Mouse (Mus musculus) limb, embryonic 13.5 days (tissue): ENCODE measurements at regions not wholly inside any gene's neighbourhood (a gene's known extent, or its start where the extent isn't known, plus 50 kb on each side); places are given as distances from the start of the nearest gene placed in this dataset.

Experiments
- ATAC-seq: fragments of 200-750 bp; cut with Nextera tagmentation; 2 replicates; pipeline ENCODE4 v1.8.0; 2017; ENCODE audit warnings: low read depth, moderate number of reproducible peaks, moderate TSS enrichment; ENCODE audit not compliant: low FRiP score
- H3K27ac ChIP-seq: fragments of 300-500 bp; sonication (generic); 2 replicates; pipeline ENCODE4 v1.5.1; 2015; ENCODE audit warnings: inconsistent platforms, mild to moderate bottlenecking, moderate library complexity
- H3K27me3 ChIP-seq: fragments of 300-500 bp; sonication (generic); 2 replicates; pipeline ENCODE4 v1.6.1; 2015; ENCODE audit warnings: mild to moderate bottlenecking, inconsistent platforms
- H3K36me3 ChIP-seq: fragments of 300-500 bp; sonication (generic); 2 replicates; pipeline ENCODE4 v1.6.1; 2015; ENCODE audit warnings: inconsistent platforms, mild to moderate bottlenecking, moderate library complexity
- H3K4me1 ChIP-seq: fragments of 300-500 bp; sonication (generic); 2 replicates; pipeline ENCODE4 v1.6.1; 2015; ENCODE audit warnings: inconsistent platforms
- H3K4me2 ChIP-seq: fragments of 300-500 bp; sonication (generic); replicated peaks from 2 replicates; pipeline ENCODE4 v1.6.1; 2015; ENCODE audit warnings: inconsistent platforms, mild to moderate bottlenecking, moderate library complexity
- H3K4me3 ChIP-seq: fragments of 300-500 bp; sonication (generic); 2 replicates; pipeline ENCODE4 v1.5.1; 2015; ENCODE audit warnings: moderate library complexity, mild to moderate bottlenecking, inconsistent platforms
- H3K9ac ChIP-seq: fragments of 300-500 bp; sonication (generic); 2 replicates; pipeline ENCODE4 v1.6.1; 2015; ENCODE audit warnings: mild to moderate bottlenecking, inconsistent platforms
- H3K9me3 ChIP-seq: fragments of 300-500 bp; sonication (generic); 2 replicates; pipeline ENCODE4 v1.6.1; 2016; ENCODE audit warnings: inconsistent platforms
- WGBS: fragments of 180-500 bp; shearing (Covaris S2); methylation state at CpG from one replicate; pipeline ENCODE4 v1.1.7; 2015; 5-methylcytosine and 5-hydroxymethylcytosine counted together

DNA sequence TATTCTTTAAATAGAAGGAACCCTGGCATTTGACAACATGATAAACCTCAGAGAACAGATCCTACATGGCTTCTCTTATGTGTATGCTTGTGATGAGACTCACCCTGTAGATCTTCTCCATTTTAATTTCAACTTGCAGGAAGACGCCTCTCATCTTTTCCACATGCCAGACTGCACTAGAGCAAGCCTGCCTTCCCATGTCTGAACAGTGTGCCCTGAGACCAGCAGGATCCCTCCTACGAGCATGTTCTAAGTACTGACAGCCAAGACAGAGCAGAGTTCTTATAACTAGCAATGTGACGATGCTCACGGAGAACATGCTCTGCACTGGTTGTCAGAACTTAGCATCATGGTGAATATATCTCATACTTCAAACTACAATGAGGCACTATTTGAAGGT lies 277.5 kb upstream of the BB014433 start:
- H3K9ac ChIP-seq, result no peak overlapping the region
- no peaks in the 10 kb centered on the region for H3K27me3 ChIP-seq
- ATAC-seq, result no peak
- no peak overlapping the region for H3K4me2 ChIP-seq
- no peak overlapping the region for H3K27ac ChIP-seq
- 83% methylated on average over 4 of the region's 4 CpGs for WGBS
- H3K9me3 ChIP-seq, result no peaks in the 10 kb centered on the region
- H3K36me3 ChIP-seq, result no peaks in the 10 kb centered on the region
- no peak overlapping the region for H3K4me3 ChIP-seq
- no peaks in the 10 kb centered on the region for H3K4me1 ChIP-seq

DNA sequence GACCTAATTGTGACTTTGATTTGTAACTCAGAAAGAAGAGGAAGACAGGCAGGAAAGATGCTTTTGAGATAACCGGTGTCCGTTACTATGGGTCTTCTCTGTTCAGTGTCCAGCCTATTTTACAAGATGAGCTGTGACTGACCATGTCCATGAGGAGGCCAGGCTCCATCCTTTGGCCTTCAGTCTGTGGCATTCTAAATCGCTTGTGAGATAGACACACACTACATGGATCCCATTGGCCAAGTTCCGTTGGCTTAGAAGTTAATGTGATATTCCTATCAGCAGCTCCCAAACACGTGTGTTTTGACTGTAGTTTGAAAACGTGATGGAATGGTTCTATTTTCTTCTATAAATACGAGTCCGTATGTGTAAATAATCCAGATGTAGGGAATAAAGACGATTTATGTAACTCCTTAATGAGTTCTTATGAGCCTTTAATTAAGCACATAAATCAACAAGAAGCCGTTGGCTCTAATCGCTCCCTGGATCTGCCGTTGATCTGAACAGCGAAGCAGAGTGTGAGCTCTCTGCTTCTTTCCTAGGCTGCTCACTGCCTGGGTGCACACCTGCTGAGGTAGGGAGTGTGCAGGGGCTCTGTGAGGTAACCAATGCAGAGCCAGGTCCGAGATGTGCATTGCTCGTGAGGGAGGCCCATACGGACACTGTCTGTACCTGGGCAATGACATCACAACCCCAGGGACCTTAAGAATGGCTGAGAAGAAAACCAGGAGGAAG lies 272.4 kb upstream of the BB014433 start:
- H3K4me2 ChIP-seq, result no peak overlapping the region
- H3K9ac ChIP-seq, result no peak overlapping the region
- H3K9me3 ChIP-seq, result no peaks in the 10 kb centered on the region
- H3K27ac ChIP-seq, result no peak overlapping the region
- no peaks in the 10 kb centered on the region for H3K36me3 ChIP-seq
- no peak for ATAC-seq
- H3K27me3 ChIP-seq, result no peaks in the 10 kb centered on the region
- H3K4me1 ChIP-seq, result no peaks in the 10 kb centered on the region
- no peak overlapping the region for H3K4me3 ChIP-seq
- WGBS, result 41% methylated on average over 16 of the region's 16 CpGs

DNA sequence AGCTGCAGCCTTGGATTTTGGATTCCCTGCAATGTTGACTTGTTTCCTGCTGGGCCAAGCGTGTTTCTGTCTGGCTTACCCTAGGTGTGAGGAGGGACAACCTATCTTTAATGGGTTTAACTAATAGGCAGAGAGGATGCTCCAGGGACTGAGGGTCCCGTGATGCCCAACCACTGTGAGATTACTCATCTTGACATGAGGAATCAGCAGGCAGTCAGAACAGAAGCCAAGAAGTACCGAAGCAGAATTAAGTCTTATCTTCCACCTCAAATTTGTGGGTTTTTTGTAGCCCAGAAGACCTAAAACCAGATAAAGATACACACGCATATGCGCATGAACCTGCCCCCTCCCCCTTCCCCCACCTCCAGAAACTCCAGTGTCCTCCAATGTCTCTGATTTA lies 267.6 kb upstream of the BB014433 start:
- no peaks in the 10 kb centered on the region for H3K36me3 ChIP-seq
- H3K4me2 ChIP-seq, result no peak overlapping the region
- no peak overlapping the region for H3K4me3 ChIP-seq
- no peak for ATAC-seq
- 84% methylated on average over 5 of the region's 5 CpGs for WGBS
- no peaks in the 10 kb centered on the region for H3K9me3 ChIP-seq
- H3K4me1 ChIP-seq, result no peaks in the 10 kb centered on the region
- H3K9ac ChIP-seq, result no peak overlapping the region
- H3K27ac ChIP-seq, result no peak overlapping the region
- H3K27me3 ChIP-seq, result no peaks in the 10 kb centered on the region

DNA sequence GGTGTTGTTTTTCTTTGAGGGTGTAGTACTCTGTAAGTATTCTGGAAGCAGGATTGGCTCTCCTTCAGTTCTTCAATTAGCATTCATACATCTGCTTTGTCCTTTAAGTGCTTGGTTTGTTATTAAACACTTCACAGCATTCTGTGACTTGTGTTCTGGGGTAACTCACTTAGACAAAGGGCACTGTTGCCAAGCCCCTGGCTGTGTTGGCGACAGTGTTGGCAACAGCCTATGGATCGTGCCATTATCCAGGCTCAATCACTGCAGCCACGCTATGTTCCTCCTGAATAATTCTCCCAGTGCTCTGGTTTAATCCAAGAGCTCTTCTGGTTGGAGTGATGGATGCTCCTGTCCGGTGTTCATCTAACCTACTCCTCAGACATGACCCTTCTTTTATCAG lies 265.6 kb upstream of the BB014433 start:
- Histone ChIP-seq H3K4me3 (no peak overlapping the region), H3K9ac (no peak overlapping the region), H3K4me2 (no peak overlapping the region), H3K4me1 (no peaks in the 10 kb centered on the region), H3K36me3 (no peaks in the 10 kb centered on the region), H3K9me3 (no peaks in the 10 kb centered on the region; the same call in 1 of the 2 replicates), H3K27ac (no peak overlapping the region), H3K27me3 (no peaks in the 10 kb centered on the region)
- 85% methylated on average over 4 of the region's 4 CpGs for WGBS
- ATAC-seq, result no peak

DNA sequence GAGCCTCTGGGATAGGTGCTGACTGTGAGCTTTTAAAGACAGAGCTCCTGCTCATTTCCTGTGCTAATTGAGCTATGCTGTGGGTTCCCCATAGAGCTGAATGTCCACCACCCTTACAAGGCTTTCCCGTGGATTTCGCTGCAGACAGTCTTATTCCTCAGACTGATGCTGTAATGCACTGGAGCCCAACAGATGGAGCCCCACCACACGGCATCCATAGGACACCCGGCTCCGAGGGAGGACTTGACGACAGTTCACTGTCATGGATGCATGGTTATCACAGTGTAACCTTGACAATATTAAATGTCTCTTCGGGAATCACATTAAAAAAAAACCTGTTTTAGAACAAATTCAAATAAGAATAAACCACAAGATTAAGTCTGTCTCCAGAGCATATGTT lies 265.2 kb upstream of the BB014433 start:
- H3K27me3 ChIP-seq, result no peaks in the 10 kb centered on the region
- no peak for ATAC-seq

DNA sequence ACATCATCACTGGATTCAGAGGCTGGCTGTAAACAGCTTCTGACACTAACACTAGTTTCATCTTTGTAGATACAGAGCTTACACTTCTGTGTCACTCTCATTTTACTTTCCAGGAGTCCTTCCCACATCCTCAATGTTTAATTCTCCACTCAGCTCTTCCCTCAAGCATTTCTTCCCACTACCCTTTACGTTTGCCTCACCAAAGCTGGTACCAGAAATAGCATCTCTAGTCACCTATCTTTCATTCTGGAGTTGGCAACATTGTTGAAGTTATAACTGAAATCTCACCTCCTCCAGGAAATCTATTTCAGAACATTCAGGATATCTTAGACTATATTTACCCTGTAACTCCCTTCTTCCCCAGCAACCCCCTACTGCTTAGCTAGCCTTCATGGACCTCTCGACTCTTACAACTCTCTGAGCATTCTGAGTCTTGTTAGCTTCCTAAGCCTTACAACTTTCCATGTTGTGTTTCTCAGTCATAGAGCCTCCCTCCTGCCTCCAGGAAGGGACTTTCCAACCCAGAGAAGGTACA lies 258.3 kb upstream of the BB014433 start:
- Histone ChIP-seq H3K4me2 (no peak overlapping the region), H3K4me1 (no peaks in the 10 kb centered on the region), H3K27ac (no peak overlapping the region), H3K9ac (no peak overlapping the region), H3K27me3 (no peaks in the 10 kb centered on the region), H3K4me3 (no peak overlapping the region), H3K36me3 (no peaks in the 10 kb centered on the region), H3K9me3 (no peaks in the 10 kb centered on the region; the same call in 1 of the 2 replicates)
- 78% methylated on average over 2 of the region's 2 CpGs for WGBS
- no peak for ATAC-seq

More for the DNA sequence above, 265.2 kb upstream of the BB014433 start:
- H3K36me3 ChIP-seq, result no peaks in the 10 kb centered on the region
- no peak overlapping the region for H3K4me3 ChIP-seq
- no peaks in the 10 kb centered on the region for H3K4me1 ChIP-seq
- no peak overlapping the region for H3K4me2 ChIP-seq
- H3K27ac ChIP-seq, result no peak overlapping the region
- 76% methylated on average over 7 of the region's 7 CpGs for WGBS
- no peak overlapping the region for H3K9ac ChIP-seq
- H3K9me3 ChIP-seq, result no peaks in the 10 kb centered on the region; the same call in 1 of the 2 replicates

DNA sequence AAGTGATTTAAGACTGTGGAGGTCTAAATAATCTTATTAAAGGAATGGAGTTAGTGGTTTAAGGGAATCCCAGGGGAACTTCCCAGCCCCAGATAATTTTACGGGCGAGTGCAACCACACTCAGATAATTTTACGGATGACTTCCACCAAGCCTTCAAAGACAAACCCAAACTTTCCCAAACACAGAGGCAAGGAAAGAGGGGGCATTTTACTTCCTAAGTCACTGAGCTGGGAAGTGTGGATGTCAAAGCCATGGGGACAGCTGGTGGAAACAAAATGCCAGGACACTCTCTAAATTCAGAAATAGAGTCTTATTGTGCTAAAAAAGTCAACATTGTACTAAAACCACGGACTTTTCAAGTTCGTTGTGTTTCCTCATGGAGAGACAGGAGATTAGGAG lies 227.9 kb upstream of the BB014433 start:
- Histone ChIP-seq H3K9me3 (no peaks in the 10 kb centered on the region), H3K36me3 (no peaks in the 10 kb centered on the region), H3K27me3 (peaks cover 5% of the 10 kb centered on the region), H3K4me3 (no peak overlapping the region), H3K9ac (no peak overlapping the region), H3K4me1 (no peaks in the 10 kb centered on the region), H3K27ac (no peak overlapping the region), H3K4me2 (no peak overlapping the region)
- ATAC-seq, result no peak
- WGBS, result 42% methylated on average over 5 of the region's 5 CpGs

DNA sequence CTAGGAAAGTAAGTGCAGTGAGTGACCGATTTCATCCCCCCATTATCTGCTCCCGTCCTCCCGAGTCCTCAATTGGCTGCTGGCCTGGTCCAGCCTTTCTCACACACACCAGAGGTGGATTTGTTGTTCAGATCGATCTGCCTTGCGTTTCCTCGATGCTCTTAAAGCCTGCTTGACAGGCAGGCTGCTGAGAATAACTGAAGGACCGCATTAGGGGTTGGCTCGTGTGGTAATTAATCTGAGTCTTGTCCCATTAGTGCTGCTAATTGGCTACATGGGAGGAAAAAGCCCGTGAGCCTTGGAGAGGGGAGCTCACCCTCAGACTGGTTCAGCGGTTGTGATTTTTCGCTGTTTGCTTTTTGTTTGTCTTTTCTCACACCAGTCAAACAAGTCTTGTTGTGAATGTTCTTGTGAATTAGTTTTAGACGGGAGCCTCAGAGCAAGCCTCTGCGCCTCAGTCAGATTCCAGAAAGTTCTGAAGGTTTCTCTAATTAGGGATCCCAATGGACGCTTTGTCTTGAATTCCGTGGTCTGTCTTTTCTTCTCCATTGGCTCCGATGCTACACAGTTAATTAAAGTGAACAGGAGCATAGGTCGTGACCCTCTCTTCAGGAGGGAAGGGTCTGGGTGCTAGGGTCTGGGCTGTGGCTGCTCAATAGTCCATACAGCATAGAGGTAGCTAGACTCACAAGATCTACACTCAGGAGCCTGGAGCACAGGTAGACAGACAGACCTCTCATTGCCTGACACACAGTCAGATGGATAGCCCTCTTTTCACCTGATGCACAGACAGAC lies 226.1 kb upstream of the BB014433 start:
- no peak overlapping the region for H3K4me2 ChIP-seq
- H3K9ac ChIP-seq, result no peak overlapping the region
- no peak for ATAC-seq
- 23% methylated on average over 17 of the region's 17 CpGs for WGBS
- H3K36me3 ChIP-seq, result no peaks in the 10 kb centered on the region
- no peaks in the 10 kb centered on the region for H3K9me3 ChIP-seq
- H3K27me3 ChIP-seq, result peaks cover 5% of the 10 kb centered on the region
- no peak overlapping the region for H3K4me3 ChIP-seq
- H3K27ac ChIP-seq, result no peak overlapping the region
- no peaks in the 10 kb centered on the region for H3K4me1 ChIP-seq

DNA sequence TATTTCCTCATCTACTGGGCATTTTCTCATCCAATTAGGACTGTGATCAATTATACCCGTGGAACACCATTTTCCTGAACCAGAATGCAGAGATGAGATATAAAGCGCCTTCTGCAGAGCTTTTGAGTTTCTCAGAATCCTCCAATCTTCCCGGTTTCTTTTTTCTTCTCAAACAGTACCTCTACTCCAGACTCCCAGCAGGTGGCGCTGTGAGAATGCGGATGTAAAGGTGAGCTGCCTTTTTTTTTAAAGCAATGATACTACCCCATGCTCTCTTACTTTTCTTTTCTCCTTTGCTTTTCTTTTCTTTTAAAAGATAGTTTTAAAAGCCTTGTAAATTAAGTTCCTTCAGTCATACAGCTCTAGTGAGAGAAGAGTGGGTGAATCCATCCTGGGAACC lies 224.4 kb upstream of the BB014433 start:
- no peak overlapping the region for H3K27ac ChIP-seq
- WGBS, result 11% methylated on average over 5 of the region's 5 CpGs
- no peak overlapping the region for H3K4me3 ChIP-seq

DNA sequence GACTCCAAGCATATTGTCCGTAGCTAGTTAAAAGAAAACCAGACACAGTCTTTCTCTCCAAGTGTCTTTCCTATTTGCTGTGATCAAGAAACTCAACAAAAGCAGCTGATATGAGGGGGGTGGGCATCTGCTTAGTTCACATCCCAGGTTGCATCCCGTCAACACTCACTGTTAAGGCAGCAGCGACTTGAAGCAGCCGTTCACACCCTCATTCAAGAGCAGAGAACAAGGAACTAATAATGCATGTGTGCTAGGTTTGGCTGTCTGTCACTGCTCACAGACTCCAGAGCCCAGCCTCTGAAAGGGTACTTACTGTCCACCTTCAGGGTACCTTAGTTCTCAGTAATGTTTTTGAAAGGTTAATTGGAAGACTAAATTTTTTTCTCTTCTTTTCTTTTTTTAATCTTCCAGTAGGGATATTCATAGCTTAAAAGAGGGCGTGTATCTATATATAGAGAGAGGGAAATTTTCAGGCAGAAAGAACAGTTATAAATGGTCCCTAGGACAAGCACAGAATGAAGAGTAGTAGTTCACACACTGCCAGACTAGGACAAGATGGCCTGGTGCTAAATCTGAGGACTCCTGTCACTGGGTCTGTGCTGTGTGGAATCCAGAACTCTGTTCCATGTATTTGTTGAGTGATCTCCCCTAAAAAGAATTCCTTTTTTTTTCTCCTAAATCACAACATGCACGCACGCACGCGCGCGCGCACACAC lies 199.1 kb upstream of the BB014433 start:
- Histone ChIP-seq H3K9ac (no peak overlapping the region), H3K4me1 (no peaks in the 10 kb centered on the region), H3K9me3 (no peaks in the 10 kb centered on the region), H3K4me2 (no peak overlapping the region), H3K4me3 (no peak overlapping the region), H3K36me3 (no peaks in the 10 kb centered on the region), H3K27me3 (no peaks in the 10 kb centered on the region), H3K27ac (no peak overlapping the region)
- 91% methylated on average over 12 of the region's 12 CpGs for WGBS
- no peak for ATAC-seq

More for the DNA sequence above, 224.4 kb upstream of the BB014433 start:
- peaks cover 5% of the 10 kb centered on the region for H3K27me3 ChIP-seq
- H3K9ac ChIP-seq, result no peak overlapping the region
- no peaks in the 10 kb centered on the region for H3K9me3 ChIP-seq
- no peak for ATAC-seq
- H3K4me2 ChIP-seq, result no peak overlapping the region
- no peaks in the 10 kb centered on the region for H3K36me3 ChIP-seq
- no peaks in the 10 kb centered on the region for H3K4me1 ChIP-seq

DNA sequence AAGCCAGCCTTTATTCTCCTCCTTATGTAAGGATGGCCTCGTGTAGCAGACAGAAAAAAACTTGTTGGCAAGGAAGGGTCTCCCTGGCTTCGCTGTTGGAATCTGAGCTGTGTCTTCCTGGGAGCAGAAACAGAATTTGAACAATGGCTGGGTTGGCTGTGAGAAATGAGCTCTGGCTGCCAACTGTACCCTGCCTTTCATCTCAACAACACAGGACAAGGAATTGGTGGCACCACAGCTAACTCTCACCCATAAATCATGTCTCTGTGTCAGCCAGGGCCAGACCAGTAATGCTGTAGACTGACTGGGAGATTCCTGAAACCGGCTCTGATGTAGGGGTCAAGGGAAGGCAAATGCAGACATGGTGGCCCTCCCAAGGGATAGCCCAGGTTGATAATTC lies 189.5 kb upstream of the BB014433 start:
- no peak overlapping the region for H3K4me2 ChIP-seq
- H3K4me3 ChIP-seq, result no peak overlapping the region
- H3K4me1 ChIP-seq, result no peaks in the 10 kb centered on the region
- no peaks in the 10 kb centered on the region for H3K9me3 ChIP-seq
- H3K36me3 ChIP-seq, result no peaks in the 10 kb centered on the region
- H3K9ac ChIP-seq, result no peak overlapping the region
- no peak overlapping the region for H3K27ac ChIP-seq
- 63% methylated on average over 3 of the region's 3 CpGs for WGBS
- no peak for ATAC-seq
- H3K27me3 ChIP-seq, result no peaks in the 10 kb centered on the region

DNA sequence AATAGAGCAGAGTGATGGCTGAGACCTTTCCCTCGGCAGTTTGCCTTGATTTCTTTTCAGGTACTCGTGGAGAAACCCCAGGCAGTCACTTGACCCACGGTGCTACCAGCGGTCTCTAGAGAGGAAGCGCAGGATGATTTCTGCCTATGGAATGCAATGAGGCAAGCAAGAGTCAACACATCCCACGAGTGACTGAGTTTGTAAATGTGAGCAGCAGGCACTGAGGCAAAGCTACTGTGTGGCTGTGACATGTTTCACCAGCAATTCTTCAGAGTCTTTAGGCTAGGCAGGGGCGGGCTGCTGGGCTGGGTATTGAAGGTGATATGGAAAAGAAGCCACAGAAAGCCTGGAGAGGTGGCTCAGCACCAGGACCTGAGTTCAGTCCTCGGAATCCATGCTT lies 187.4 kb upstream of the BB014433 start:
- H3K9me3 ChIP-seq, result no peaks in the 10 kb centered on the region
- no peak overlapping the region for H3K4me2 ChIP-seq
- no peak overlapping the region for H3K27ac ChIP-seq
- no peaks in the 10 kb centered on the region for H3K36me3 ChIP-seq
- no peaks in the 10 kb centered on the region for H3K4me1 ChIP-seq
- ATAC-seq, result no peak
- no peak overlapping the region for H3K9ac ChIP-seq
- no peaks in the 10 kb centered on the region for H3K27me3 ChIP-seq
- WGBS, result 71% methylated on average over 8 of the region's 8 CpGs
- H3K4me3 ChIP-seq, result no peak overlapping the region
